Mouse (Mus musculus) CH12.LX (cell line): ENCODE results near the gene Gpr179. TPM values are rescaled to one million over a fixed set of nuclear protein-coding genes. Genes with fewer than 3 reads are reported as not detected.
A peak's percentile ranks its signal among the peaks of the same experiment; 100 is the strongest.

Source experiments
- DNase-seq: peaks from one replicate; pipeline ENCODE4 v3.0.0-alpha.2; 2013; ENCODE audit errors: extremely low read depth
- H3K27ac ChIP-seq: 2 replicates; pipeline ENCODE4 v1.5.1; 2012; ENCODE audit warnings: low read depth, mild to moderate bottlenecking, control low read depth, moderate library complexity; ENCODE audit not compliant: insufficient read depth
- H3K27me3 ChIP-seq: replicated peaks from 2 replicates; pipeline ENCODE3; 2012; ENCODE audit warnings: inconsistent platforms
- H3K36me3 ChIP-seq, 2 experiments: replicated peaks in 1 of 2; 2 replicates each; pipeline versions ENCODE3 to v1.6.1; 2012; ENCODE audit warnings: inconsistent platforms in 1 of 2, low read length in 1 of 2, mild to moderate bottlenecking in 1 of 2, mixed read lengths in 1 of 2, moderate library complexity in 1 of 2; ENCODE audit not compliant: control insufficient read depth in 1 of 2, insufficient read depth in 1 of 2
- H3K4me1 ChIP-seq, 2 experiments: 2 replicates each; pipeline ENCODE4 v1.6.1; 2012; ENCODE audit warnings: inconsistent platforms in 1 of 2, moderate library complexity in 1 of 2; ENCODE audit not compliant: insufficient read depth in 2 of 2, control insufficient read depth in 1 of 2
- H3K4me2 ChIP-seq: 2 replicates; pipeline ENCODE4 v1.6.1; 2012; ENCODE audit warnings: low read depth, mild to moderate bottlenecking, control low read depth; ENCODE audit not compliant: poor library complexity, insufficient read depth, severe bottlenecking
- H3K4me3 ChIP-seq, 3 experiments: fragments of 150-350 bp in 1 of 3; sonication (generic) in 1 of 3; replicated peaks in 1 of 3; 2 replicates each; pipeline versions ENCODE3 to v1.5.1; 2011 to 2012; ENCODE audit warnings: low read depth in 2 of 3, low read length in 2 of 3, mild to moderate bottlenecking in 2 of 3, moderate library complexity in 2 of 3, control low read depth in 1 of 3, improper control_type of control experiment in 1 of 3, inconsistent platforms in 1 of 3, mixed read lengths in 1 of 3; ENCODE audit not compliant: poor library complexity in 1 of 3
- H3K79me2 ChIP-seq: replicated peaks from 2 replicates; pipeline ENCODE4 v1.6.1; 2012; ENCODE audit warnings: mild to moderate bottlenecking, moderate library complexity; ENCODE audit not compliant: control insufficient read depth, poor library complexity, insufficient read depth, severe bottlenecking; ENCODE audit errors: extremely low read depth
- H3K9ac ChIP-seq: 2 replicates; pipeline ENCODE4 v1.6.1; 2012; ENCODE audit warnings: low read depth, mild to moderate bottlenecking, control low read depth, moderate library complexity; ENCODE audit not compliant: insufficient read depth
- H3K9me3 ChIP-seq: replicated peaks from 2 replicates; pipeline ENCODE3; 2012; ENCODE audit warnings: low read length, inconsistent platforms, mixed read lengths
- CHD1 ChIP-seq: IDR thresholded peaks from 2 replicates; pipeline ENCODE4 v1.6.1; 2012; ENCODE audit warnings: low read depth, low read length, improper control_type of control experiment, inconsistent platforms
- CTCF ChIP-seq, 2 experiments: IDR thresholded peaks in 1 of 2; conservative IDR thresholded peaks in 1 of 2; 2 replicates each; pipeline ENCODE4 v1.5.1; 2011 to 2012; ENCODE audit warnings: low read depth in 2 of 2, low read length in 2 of 2, improper control_type of control experiment in 1 of 2, inconsistent platforms in 1 of 2, mild to moderate bottlenecking in 1 of 2, moderate library complexity in 1 of 2
- ELF1 ChIP-seq: IDR thresholded peaks from 2 replicates; pipeline ENCODE4 v1.6.1; 2014; ENCODE audit warnings: low read depth, mild to moderate bottlenecking, inconsistent platforms, low read length, improper control_type of control experiment
- ETS1 ChIP-seq: conservative IDR thresholded peaks from 2 replicates; pipeline ENCODE4 v1.6.1; 2012; ENCODE audit warnings: low read depth, mild to moderate bottlenecking, inconsistent platforms, low read length, improper control_type of control experiment, moderate library complexity
- IRF4 ChIP-seq: IDR thresholded peaks from 2 replicates; pipeline ENCODE4 v1.6.1; 2014; ENCODE audit warnings: low read depth, mild to moderate bottlenecking, inconsistent platforms, low read length, improper control_type of control experiment
- JUND ChIP-seq: conservative IDR thresholded peaks from 2 replicates; pipeline ENCODE4 v1.6.1; 2011; ENCODE audit warnings: low read depth, low read length, improper control_type of control experiment
- MEF2A ChIP-seq: IDR thresholded peaks from 2 replicates; pipeline ENCODE4 v1.6.1; 2014; ENCODE audit warnings: low read depth, mild to moderate bottlenecking, inconsistent platforms, low read length, improper control_type of control experiment, borderline replicate concordance
- MXI1 ChIP-seq: IDR thresholded peaks from 2 replicates; pipeline ENCODE4 v1.6.1; 2011; ENCODE audit warnings: mild to moderate bottlenecking, low read depth, low read length, improper control_type of control experiment
- NELFE ChIP-seq: IDR thresholded peaks from 2 replicates; pipeline ENCODE4 v1.6.1; 2011; ENCODE audit warnings: low read depth, low read length, improper control_type of control experiment
- NRF1 ChIP-seq: IDR thresholded peaks from 2 replicates; pipeline ENCODE4 v1.6.1; 2014; ENCODE audit warnings: low read depth, mild to moderate bottlenecking, inconsistent platforms, low read length, improper control_type of control experiment, moderate library complexity
- PAX5 ChIP-seq: IDR thresholded peaks from 2 replicates; pipeline ENCODE4 v1.6.1; 2012; ENCODE audit warnings: low read length, inconsistent platforms, mixed read lengths
- POLR2A ChIP-seq: IDR thresholded peaks from 2 replicates; pipeline ENCODE4 v1.6.1; 2011; ENCODE audit warnings: low read depth, mild to moderate bottlenecking, improper control_type of control experiment, low read length
- POLR2AphosphoS2 ChIP-seq: IDR thresholded peaks from 2 replicates; pipeline ENCODE4 v1.6.1; 2011; ENCODE audit warnings: low read depth, low read length, improper control_type of control experiment
- RAD21 ChIP-seq: IDR thresholded peaks from 2 replicates; pipeline ENCODE4 v1.6.1; 2011; ENCODE audit warnings: low read depth, mild to moderate bottlenecking, low read length, improper control_type of control experiment, moderate library complexity
- TBP ChIP-seq: conservative IDR thresholded peaks from 2 replicates; pipeline ENCODE4 v1.6.1; 2011; ENCODE audit warnings: low read depth, low read length, improper control_type of control experiment
- TCF12 ChIP-seq: IDR thresholded peaks from 2 replicates; pipeline ENCODE4 v1.6.1; 2014; ENCODE audit warnings: low read depth, mild to moderate bottlenecking, inconsistent platforms, low read length, improper control_type of control experiment
- UBTF ChIP-seq: IDR thresholded peaks from 2 replicates; pipeline ENCODE4 v1.6.1; 2012; ENCODE audit warnings: low read depth, mild to moderate bottlenecking, inconsistent platforms, low read length, improper control_type of control experiment, moderate library complexity
- USF1 ChIP-seq: IDR thresholded peaks from 2 replicates; pipeline ENCODE4 v1.6.1; 2014; ENCODE audit warnings: low read depth, mild to moderate bottlenecking, inconsistent platforms, low read length, improper control_type of control experiment
- ZNF384 ChIP-seq: IDR thresholded peaks from 2 replicates; pipeline ENCODE4 v1.6.1; 2012; ENCODE audit warnings: low read depth, low read length, improper control_type of control experiment, inconsistent platforms
- dilution Hi-C: fragments of 300-500 bp; cut with MboI; formaldehyde crosslinking; loops from 2 replicates; pipeline ENCODE4 v1.14.3; 2020; ENCODE audit warnings: low sequenced_read_pairs; ENCODE audit not compliant: extremely low pct_unique_long_range_greater_than_20kb, extremely low pct_ligation_motif_present
- in situ Hi-C: fragments of 300-500 bp; cut with MboI; formaldehyde crosslinking; loops from 3 replicates; pipeline ENCODE4 v1.14.3; 2019; ENCODE audit warnings: low sequenced_read_pairs, low pct_ligation_motif_present, low pct_unique_long_range_greater_than_20kb, mixed read lengths
- polyA plus RNA-seq: library from polyadenylated mRNA; unstranded; fragments of >175 nt; gene quantifications from 2 replicates; pipeline ENCODE4 v1.2.1, GENCODE M21; 2012; ENCODE audit warnings: low read depth; ENCODE audit not compliant: insufficient read length
- total RNA-seq, 2 experiments: library from RNA; depleted of rRNA; stranded (reverse); fragments of 300-350 nt in 1 of 2; fragments of >200 nt in 1 of 2; gene quantifications; 2 replicates each; pipeline ENCODE4 v1.2.3; 2012 to 2014

Gpr179 gene
- total and polyA plus RNA-seq, 3 experiments: 0.03 to 0.08 TPM; not detected in 1

- Histone ChIP-seq H3K27ac (no peak overlapping the region), H3K36me3 (peaks cover 30 to 61% of the 10 kb centered on the region in 2 experiments)
- dilution Hi-C loops: no loop called here
Observed at GRCm38 (mm10) chr11:97331231-97332190, 20.4 kb downstream of the Gpr179 start.

GRCm38 (mm10) chr11:97330315-97330714 is 21.6 kb downstream of the Gpr179 start:
- no peak for TF ChIP-seq NRF1
- no peak for TF ChIP-seq ETS1
- no peak for TF ChIP-seq TBP
- TF ChIP-seq JUND: no peak
- TF ChIP-seq UBTF: no peak
- TF ChIP-seq POLR2A: no peak
- TF ChIP-seq USF1: no peak
- TF ChIP-seq RAD21: no peak; the same call in none of the 2 replicates
- TF ChIP-seq POLR2AphosphoS2: peak; percentile 69; the same call in 1 of the 2 replicates
- TF ChIP-seq PAX5: no peak
- TF ChIP-seq NELFE: no peak
- TF ChIP-seq MEF2A: no peak
- no peak for TF ChIP-seq CHD1
- TF ChIP-seq CTCF (conservative IDR thresholded peaks at IDR 0.05 in 1 of 2, IDR thresholded peaks at IDR 0.05 in 1 of 2; ENCODE audit: low read depth in 2 of 2, low read length in 2 of 2): peak in 1 of 2 experiments; percentile 65; a peak in 2 of 4 replicates
- no peak for TF ChIP-seq TCF12
- peak; percentile 26; the same call in 1 of the 2 replicates for TF ChIP-seq ZNF384
- dilution Hi-C loops (no loop called here), in situ Hi-C loops (no loop called here)
- H3K36me3 ChIP-seq: peaks cover 35 to 73% of the 10 kb centered on the region in 2 experiments
- H3K9ac ChIP-seq: no peak overlapping the region
- no peaks in the 10 kb centered on the region for H3K27me3 ChIP-seq
- H3K4me2 ChIP-seq: no peak overlapping the region
- H3K79me2 ChIP-seq: no peaks in the 10 kb centered on the region
- no peak for DNase-seq
- no peak overlapping the region for H3K27ac ChIP-seq
- H3K9me3 ChIP-seq: no peaks in the 10 kb centered on the region
- no peak overlapping the region for H3K4me3 ChIP-seq
- peaks cover 16 to 52% of the 10 kb centered on the region in 2 experiments for H3K4me1 ChIP-seq

More at GRCm38 (mm10) chr11:97331231-97332190, 20.4 kb downstream of the Gpr179 start:
- no peaks in the 10 kb centered on the region for H3K9me3 ChIP-seq
- no peaks in the 10 kb centered on the region for H3K79me2 ChIP-seq
- H3K4me1 ChIP-seq: peaks cover 20 to 60% of the 10 kb centered on the region in 2 experiments
- H3K27me3 ChIP-seq: no peaks in the 10 kb centered on the region
- in situ Hi-C loops: no loop called here
- no peak overlapping the region for H3K4me2 ChIP-seq
- no peak for DNase-seq
- H3K9ac ChIP-seq: no peak overlapping the region
- TF ChIP-seq ELF1 (no peak), IRF4 (no peak), MXI1 (no peak)
- TF ChIP-seq, all 38 proteins: peak for 0
- H3K4me3 ChIP-seq: no peak overlapping the region
